Mouse (Mus musculus) MEL (cell line): ENCODE results near the gene Txnrd2. TPM values are rescaled to one million over a fixed set of nuclear protein-coding genes. Genes with fewer than 3 reads are reported as not detected.

Experiments
- DNase-seq: peaks from one replicate; pipeline ENCODE4 v3.0.0; 2011; ENCODE audit warnings: low read depth, low spot score
- H3K27ac ChIP-seq: 2 replicates; pipeline ENCODE4 v1.5.1; 2012; ENCODE audit warnings: low read depth, mild to moderate bottlenecking, control low read depth, low read length, moderate library complexity; ENCODE audit not compliant: control insufficient read depth
- H3K27me3 ChIP-seq, 2 experiments: fragments of 150-350 bp in 1 of 2; sonication (generic) in 1 of 2; 2 replicates each; pipeline ENCODE4 v1.6.1; 2012; ENCODE audit warnings: low read length in 2 of 2, mild to moderate bottlenecking in 2 of 2, improper control_type of control experiment in 1 of 2, moderate library complexity in 1 of 2; ENCODE audit not compliant: insufficient read depth in 2 of 2, control insufficient read depth in 1 of 2
- H3K36me3 ChIP-seq, 2 experiments: 2 replicates each; pipeline ENCODE4 v1.6.1; 2012 to 2014; ENCODE audit warnings: low read length in 2 of 2, improper control_type of control experiment in 1 of 2, inconsistent platforms in 1 of 2, mild to moderate bottlenecking in 1 of 2; ENCODE audit not compliant: insufficient read depth in 2 of 2, control insufficient read depth in 1 of 2
- H3K4me1 ChIP-seq, 2 experiments: fragments of 150-350 bp in 1 of 2; sonication (generic) in 1 of 2; 2 replicates each; pipeline ENCODE4 v1.6.1; 2012; ENCODE audit warnings: low read length in 2 of 2, improper control_type of control experiment in 1 of 2, mild to moderate bottlenecking in 1 of 2; ENCODE audit not compliant: insufficient read depth in 2 of 2, control insufficient read depth in 1 of 2
- H3K4me3 ChIP-seq, 2 experiments: fragments of 150-350 bp in 1 of 2; sonication (generic) in 1 of 2; 2 replicates each; pipeline ENCODE4 v1.5.1; 2012; ENCODE audit warnings: low read depth in 2 of 2, low read length in 2 of 2, mild to moderate bottlenecking in 2 of 2, moderate library complexity in 2 of 2, control low read depth in 1 of 2, improper control_type of control experiment in 1 of 2; ENCODE audit not compliant: control insufficient read depth in 1 of 2, insufficient read depth in 1 of 2
- H3K79me2 ChIP-seq: 2 replicates; pipeline ENCODE4 v1.6.1; 2012; ENCODE audit warnings: mild to moderate bottlenecking, low read length, moderate library complexity; ENCODE audit not compliant: control insufficient read depth, poor library complexity, insufficient read depth
- H3K9ac ChIP-seq: 2 replicates; pipeline ENCODE4 v1.6.1; 2012; ENCODE audit warnings: low read depth, mild to moderate bottlenecking, control low read depth, low read length, moderate library complexity; ENCODE audit not compliant: control insufficient read depth, poor library complexity, severe bottlenecking
- H3K9me3 ChIP-seq: fragments of 150-350 bp; sonication (generic); replicated peaks from 2 replicates; pipeline ENCODE4 v1.6.1; 2012; ENCODE audit warnings: mild to moderate bottlenecking, low read length, improper control_type of control experiment, moderate library complexity; ENCODE audit not compliant: insufficient read depth
- CHD1 ChIP-seq: IDR thresholded peaks from 2 replicates; pipeline ENCODE4 v1.6.1; 2012; ENCODE audit warnings: low read depth, mild to moderate bottlenecking, inconsistent platforms, low read length, improper control_type of control experiment
- CHD2 ChIP-seq: IDR thresholded peaks from 2 replicates; pipeline ENCODE4 v1.6.1; 2011; ENCODE audit warnings: low read length, improper control_type of control experiment
- CTCF ChIP-seq, 3 experiments: IDR thresholded peaks in 2 of 3; conservative IDR thresholded peaks in 1 of 3; 2 replicates each; pipeline ENCODE4 v1.5.1; 2011 to 2012; ENCODE audit warnings: low read length in 3 of 3, low read depth in 2 of 3, mild to moderate bottlenecking in 2 of 3, improper control_type of control experiment in 1 of 3, inconsistent platforms in 1 of 3, mixed read lengths in 1 of 3, moderate library complexity in 1 of 3; ENCODE audit not compliant: control insufficient read depth in 1 of 3, insufficient read depth in 1 of 3, poor library complexity in 1 of 3, severe bottlenecking in 1 of 3
- E2F4 ChIP-seq: IDR thresholded peaks from 2 replicates; pipeline ENCODE4 v1.6.1; 2011; ENCODE audit warnings: low read depth, low read length, improper control_type of control experiment, borderline replicate concordance
- GABPA ChIP-seq: IDR thresholded peaks from 2 replicates; pipeline ENCODE4 v1.6.1; 2012; ENCODE audit warnings: low read depth, mild to moderate bottlenecking, inconsistent platforms, low read length, improper control_type of control experiment, moderate library complexity
- HCFC1 ChIP-seq: IDR thresholded peaks from 2 replicates; pipeline ENCODE4 v1.6.1; 2012; ENCODE audit warnings: low read depth, mild to moderate bottlenecking, inconsistent platforms, low read length, improper control_type of control experiment, moderate library complexity
- MAX ChIP-seq: IDR thresholded peaks from 2 replicates; pipeline ENCODE4 v1.6.1; 2011; ENCODE audit warnings: low read length, improper control_type of control experiment
- MYB ChIP-seq: IDR thresholded peaks from 2 replicates; pipeline ENCODE4 v1.6.1; 2011; ENCODE audit warnings: mild to moderate bottlenecking, low read depth, low read length, improper control_type of control experiment
- NELFE ChIP-seq: IDR thresholded peaks from 2 replicates; pipeline ENCODE4 v1.6.1; 2011; ENCODE audit warnings: low read depth, low read length, improper control_type of control experiment
- SMC3 ChIP-seq: IDR thresholded peaks from 2 replicates; pipeline ENCODE4 v1.6.1; 2011; ENCODE audit warnings: low read depth, low read length, improper control_type of control experiment
- USF1 ChIP-seq: IDR thresholded peaks from 2 replicates; pipeline ENCODE4 v1.6.1; 2014; ENCODE audit warnings: low read depth, mild to moderate bottlenecking, inconsistent platforms, low read length, improper control_type of control experiment, moderate library complexity
- ZC3H11A ChIP-seq: IDR thresholded peaks from 2 replicates; pipeline ENCODE4 v1.6.1; 2012; ENCODE audit warnings: low read depth, mild to moderate bottlenecking, inconsistent platforms, low read length, improper control_type of control experiment
- polyA plus RNA-seq, 2 experiments: library from polyadenylated mRNA; stranded (reverse) in 1 of 2; unstranded in 1 of 2; fragments of >175 nt in 1 of 2; fragments of >200 nt in 1 of 2; gene quantifications; 2 replicates each; pipeline versions ENCODE4 v1.2.1 to v1.2.4; 2012; ENCODE audit warnings: low replicate concordance in 2 of 2, low read depth in 1 of 2; ENCODE audit not compliant: insufficient read length in 2 of 2, insufficient read depth in 1 of 2, missing spikeins in 1 of 2
- total RNA-seq: library from RNA; depleted of rRNA; stranded (reverse); fragments of 300-350 nt; gene quantifications from 2 replicates; pipeline ENCODE4 v1.2.3, GENCODE M21; 2012

Txnrd2 gene
- total and polyA plus RNA-seq, 3 experiments, result 31.2 to 46.8 TPM; not detected in 1

DNA sequence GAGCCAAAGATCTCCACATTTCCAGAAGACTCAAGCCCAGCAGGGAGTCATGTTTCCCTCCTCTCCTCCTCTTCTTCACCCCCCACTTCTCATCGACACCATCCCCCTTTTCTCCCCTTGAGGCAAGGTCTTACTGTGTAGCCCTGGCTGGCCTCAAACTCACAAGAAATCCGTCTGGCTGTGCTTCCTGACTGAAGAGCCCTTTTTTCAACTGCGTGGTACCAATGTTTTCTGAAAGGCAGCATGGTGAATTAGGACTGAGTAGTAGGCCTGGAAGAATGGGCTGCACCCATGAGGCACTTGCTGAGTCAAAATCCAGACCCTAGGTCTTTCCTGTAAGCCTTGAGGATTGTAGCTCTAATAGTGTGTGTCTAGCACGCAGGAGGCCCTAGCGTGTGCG lies 35.8 kb upstream of the Txnrd2 start:
- H3K9me3 ChIP-seq, result no peaks in the 10 kb centered on the region
- H3K4me3 ChIP-seq, result no peak overlapping the region
- no peaks in the 10 kb centered on the region; the same call in 1 of the 2 replicates for H3K79me2 ChIP-seq
- H3K27me3 ChIP-seq, result no peaks in the 10 kb centered on the region
- no peak overlapping the region for H3K27ac ChIP-seq
- no peak for DNase-seq
- no peak overlapping the region for H3K9ac ChIP-seq
- peaks cover 16 to 42% of the 10 kb centered on the region in 2 experiments for H3K4me1 ChIP-seq
- TF ChIP-seq USF1 (no peak), CHD1 (no peak), CTCF (IDR thresholded peaks at IDR 0.05 in 2 of 3, conservative IDR thresholded peaks at IDR 0.05 in 1 of 3; ENCODE audit: control insufficient read depth in 1 of 3, insufficient read depth in 1 of 3, low read depth in 2 of 3, low read length in 3 of 3, poor library complexity in 1 of 3, severe bottlenecking in 1 of 3) (no peak), HCFC1 (no peak), SMC3 (no peak), E2F4 (no peak), MAX (no peak)
- H3K36me3 ChIP-seq, result peaks cover 0 to 25% of the 10 kb centered on the region in 2 experiments; a peak in 2 of 4 replicates

DNA sequence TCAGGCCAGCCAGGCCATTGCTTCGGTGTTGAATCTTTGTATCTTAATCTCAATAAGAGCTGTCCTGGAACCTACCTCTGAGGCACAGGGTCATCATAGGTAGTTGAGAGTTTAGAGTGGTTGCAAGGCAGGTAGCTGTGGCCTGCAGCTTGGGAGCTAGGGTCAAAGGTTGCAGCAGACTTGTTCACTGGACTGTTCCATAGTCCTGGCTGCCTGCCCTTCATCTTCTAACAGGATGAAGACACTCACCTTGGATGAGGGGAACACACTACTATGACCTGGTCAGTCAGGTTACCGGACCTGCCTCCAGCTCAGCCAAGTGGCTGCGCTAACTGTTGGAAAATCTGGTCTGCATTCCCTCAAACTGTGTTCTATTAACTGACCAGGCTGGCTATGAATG lies 35.1 kb upstream of the Txnrd2 start:
- Histone ChIP-seq H3K27ac (no peak overlapping the region), H3K79me2 (no peaks in the 10 kb centered on the region; the same call in 1 of the 2 replicates), H3K36me3 (peaks cover 0 to 25% of the 10 kb centered on the region in 2 experiments; a peak in 2 of 4 replicates), H3K4me3 (no peak overlapping the region), H3K9ac (no peak overlapping the region), H3K27me3 (no peaks in the 10 kb centered on the region), H3K9me3 (no peaks in the 10 kb centered on the region), H3K4me1 (peaks cover 16 to 41% of the 10 kb centered on the region in 2 experiments)
- no peak for TF ChIP-seq ZC3H11A
- DNase-seq, result no peak

DNA sequence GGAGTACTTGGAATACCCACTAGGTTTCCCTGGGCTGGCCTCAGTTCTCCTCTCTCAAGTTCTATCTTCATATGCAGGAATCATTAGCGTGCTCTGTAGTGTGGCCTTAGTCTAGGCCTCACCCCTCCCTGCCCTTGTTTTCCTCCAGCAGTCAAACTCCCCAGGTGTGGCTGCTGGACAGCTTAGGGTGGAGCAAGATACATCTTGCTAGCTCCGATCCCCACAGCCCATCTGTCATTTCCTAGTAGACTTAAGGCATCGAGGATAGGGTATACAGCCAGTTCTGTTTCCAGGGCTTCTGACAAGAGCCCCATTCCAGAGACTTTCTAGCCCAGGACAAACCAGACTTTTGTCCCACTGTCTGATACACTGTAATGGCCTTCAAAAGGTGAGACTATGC lies 34.5 kb upstream of the Txnrd2 start:
- peaks cover 0 to 19% of the 10 kb centered on the region in 2 experiments; a peak in 2 of 4 replicates for H3K36me3 ChIP-seq
- H3K9ac ChIP-seq, result no peak overlapping the region
- no peaks in the 10 kb centered on the region for H3K27me3 ChIP-seq
- peaks cover 16 to 35% of the 10 kb centered on the region in 2 experiments for H3K4me1 ChIP-seq
- no peaks in the 10 kb centered on the region for H3K9me3 ChIP-seq
- no peaks in the 10 kb centered on the region; the same call in 1 of the 2 replicates for H3K79me2 ChIP-seq
- H3K27ac ChIP-seq, result no peak overlapping the region
- no peak overlapping the region for H3K4me3 ChIP-seq
- TF ChIP-seq CHD2 (no peak), SMC3 (no peak), CHD1 (no peak), GABPA (no peak), MYB (no peak), HCFC1 (no peak), CTCF (IDR thresholded peaks at IDR 0.05 in 2 of 3, conservative IDR thresholded peaks at IDR 0.05 in 1 of 3; ENCODE audit: control insufficient read depth in 1 of 3, insufficient read depth in 1 of 3, low read depth in 2 of 3, low read length in 3 of 3, poor library complexity in 1 of 3, severe bottlenecking in 1 of 3) (no peak), NELFE (no peak)
- peak; percentile 23 for DNase-seq
